Mouse (Mus musculus) skeletal muscle tissue, adult 2 months (tissue): ENCODE measurements around the gene Gja10.

Experiments used
- DNase-seq: peaks from one replicate; pipeline ENCODE4 v3.0.0-alpha.2; 2012; ENCODE audit warnings: low read depth, low spot score

Gja10 gene

DNA sequence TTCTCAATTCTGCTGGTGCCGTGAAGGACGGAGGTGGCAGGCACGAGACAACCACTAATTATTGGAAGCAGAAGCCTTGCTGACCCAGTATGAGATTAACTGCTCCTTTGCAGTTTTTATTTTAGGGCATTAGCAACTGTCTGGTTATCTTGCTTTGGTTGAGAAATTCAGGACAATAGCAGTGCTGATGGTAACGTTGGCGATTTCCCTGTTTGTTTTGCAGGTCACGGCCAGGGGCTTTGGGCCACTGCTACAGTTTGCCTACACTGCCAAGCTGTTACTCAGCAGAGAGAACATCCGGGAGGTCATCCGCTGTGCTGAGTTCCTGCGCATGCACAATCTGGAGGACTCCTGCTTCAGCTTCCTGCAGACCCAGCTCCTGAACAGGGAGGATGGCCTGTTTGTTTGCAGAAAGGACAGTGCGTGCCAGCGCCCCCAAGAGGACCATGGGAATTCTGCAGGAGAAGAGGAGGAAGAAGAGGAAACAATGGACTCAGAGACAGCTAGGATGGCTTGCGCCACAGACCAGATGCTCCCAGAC is 40.9 kb downstream of the Gja10 start:
- no peak for DNase-seq

DNA sequence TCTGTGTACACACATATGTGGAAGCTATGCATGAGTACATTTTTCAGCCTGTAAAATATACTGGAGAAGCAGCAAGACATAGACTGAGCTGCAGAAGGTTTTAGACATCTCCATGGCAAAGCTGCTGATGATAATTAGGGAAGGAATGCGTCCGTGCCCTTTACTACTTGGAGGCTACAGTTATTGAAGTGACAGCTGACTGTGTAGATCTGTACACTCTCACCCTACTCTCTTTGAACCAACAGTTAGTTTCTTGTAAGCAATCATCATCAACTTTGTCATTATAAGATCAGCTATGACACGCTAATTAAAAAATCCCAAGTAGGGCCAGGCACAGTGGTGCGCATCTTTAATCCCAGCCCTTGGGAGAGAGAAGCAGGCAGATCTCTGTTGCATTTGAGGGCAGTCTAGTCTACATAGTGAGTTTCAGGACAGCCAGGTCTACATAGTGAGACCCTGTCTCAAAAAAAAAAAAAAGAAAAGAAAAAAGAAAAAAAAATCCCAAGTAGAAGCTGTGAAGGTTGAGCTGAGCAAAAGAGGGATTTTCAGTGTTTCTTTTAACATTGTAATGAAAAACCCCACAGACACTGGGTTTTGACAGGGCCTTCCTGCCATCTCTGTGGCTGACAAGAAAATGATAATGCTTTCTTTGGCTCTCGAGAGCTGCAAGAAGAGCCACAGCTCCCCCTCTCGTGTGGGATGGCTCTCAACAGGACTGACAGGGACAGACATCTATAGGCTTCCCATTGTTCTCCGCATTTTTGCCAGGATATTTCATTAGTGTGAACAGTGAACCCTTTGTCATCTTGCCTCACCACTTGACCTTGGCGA is 41.6 kb downstream of the Gja10 start:
- no peak for DNase-seq

DNA sequence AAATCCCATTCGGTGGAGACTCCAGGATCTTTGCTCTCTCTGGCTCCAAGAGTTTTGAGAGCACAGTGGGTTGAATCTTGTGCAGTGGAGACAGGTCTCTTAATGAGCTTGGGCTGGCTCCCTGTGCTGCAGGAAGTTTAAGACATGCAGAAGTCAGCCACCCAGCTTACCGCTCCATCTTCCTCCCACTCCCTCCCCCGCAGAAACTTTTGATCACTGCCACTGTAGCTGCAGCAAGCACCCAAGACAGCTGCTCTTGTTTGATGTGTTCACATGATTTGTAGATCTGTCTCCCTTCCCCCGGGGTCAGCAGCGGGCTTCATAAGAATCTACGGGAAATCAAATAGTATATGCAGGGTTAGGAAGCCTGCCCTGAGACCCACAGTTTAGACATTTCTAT is 42.3 kb downstream of the Gja10 start:
- no peak for DNase-seq

DNA sequence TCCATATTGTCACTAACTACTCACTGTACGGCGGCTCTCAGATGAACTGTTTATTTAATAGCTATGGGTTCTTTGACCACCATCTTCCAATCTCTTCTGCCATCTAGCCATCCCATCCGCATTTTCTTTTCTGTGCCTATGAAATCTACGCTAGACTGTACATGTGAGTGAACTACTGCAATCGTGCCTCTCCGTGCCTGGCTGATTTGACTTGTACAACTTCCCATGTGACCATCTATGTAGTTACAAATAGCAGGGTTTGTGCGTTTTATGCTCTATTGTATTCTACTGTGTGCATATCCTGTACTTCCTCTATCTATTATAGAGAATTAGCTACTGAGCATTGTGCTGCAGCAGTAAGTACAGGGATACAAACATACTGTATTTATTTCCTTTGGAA is 47.1 kb downstream of the Gja10 start:
- DNase-seq = no peak

DNA sequence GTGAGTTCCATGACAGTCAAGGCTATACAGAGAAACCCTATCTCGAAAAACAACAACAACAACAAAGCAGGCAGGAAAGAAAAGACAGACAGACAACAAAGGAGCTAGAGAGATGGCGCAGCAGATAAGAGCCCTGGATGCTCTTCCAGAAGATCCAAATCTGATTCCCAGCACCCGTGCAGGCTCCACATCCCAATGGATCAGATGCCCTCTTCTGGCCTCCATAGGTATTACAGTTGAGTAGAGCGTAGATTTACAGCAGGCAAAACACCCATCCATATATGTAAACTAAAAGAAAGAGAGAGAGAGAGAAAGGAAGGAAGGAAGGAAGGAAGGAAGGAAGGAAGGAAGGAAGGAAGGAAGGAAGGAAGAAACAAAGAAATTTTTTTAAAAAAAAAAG is 51.2 kb downstream of the Gja10 start:
- no peak for DNase-seq

DNA sequence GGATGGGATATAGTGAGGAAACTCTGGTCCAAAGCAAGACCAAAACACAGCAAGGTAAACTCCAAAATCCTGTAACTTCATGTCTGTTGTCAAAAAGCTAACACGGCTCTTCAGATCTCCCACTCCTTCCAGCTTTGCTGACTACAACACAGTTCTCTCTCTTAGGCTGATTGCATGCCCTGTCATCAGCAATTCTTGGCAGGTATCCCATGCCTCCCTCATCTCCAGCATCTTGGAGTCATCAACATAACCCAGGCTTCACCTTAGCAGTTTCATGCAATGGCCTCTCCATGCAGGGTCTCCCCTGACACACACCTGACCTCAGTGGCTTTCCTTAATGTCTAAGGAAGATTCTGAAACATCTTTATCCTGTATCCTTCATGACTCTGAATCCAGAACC is 53.4 kb downstream of the Gja10 start:
- DNase-seq = no peak
